Mouse (Mus musculus) B cell, adult 62 days (primary cell): Measurements from ENCODE around the gene Gm17019. TPM values are rescaled to one million over a fixed set of nuclear protein-coding genes. Genes with fewer than 3 reads are reported as not detected.

Experiments
- total RNA-seq: library from RNA; stranded (reverse); gene quantifications from 4 replicates; pipeline ENCODE4 v1.2.4, GENCODE M21; 2023

The Gm17019 gene
- not detected in 4 replicates for total RNA-seq

DNA sequence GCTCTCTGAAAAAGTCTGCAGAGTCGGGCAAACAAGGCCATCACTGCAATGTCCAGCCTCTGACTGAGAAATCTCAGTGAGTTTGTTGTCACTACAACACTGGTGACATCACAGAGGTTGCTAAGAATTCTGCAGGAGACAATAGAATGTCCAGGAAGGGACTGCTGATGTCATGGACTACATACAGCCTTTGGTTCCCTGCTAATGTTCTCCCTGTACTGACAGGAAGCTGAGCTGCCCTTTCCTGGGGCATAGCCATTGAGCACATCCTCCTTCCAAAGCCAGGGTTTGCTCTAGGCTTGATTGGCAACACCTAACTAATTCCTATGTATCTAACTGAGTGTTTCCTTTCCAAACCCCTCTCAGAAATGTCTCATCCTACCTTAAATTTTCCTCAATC is at the start of gene Gm17019:
TSS of gene Gm17019 (minus strand) at position 101 of the 400 bp plus-strand sequence.

Other genes starting within 250 kb of the Gm17019 start
- not detected in 4 replicates for gene Gm9758, start 118.1 kb downstream of the Gm17019 start, total RNA-seq
- not detected in 4 replicates for gene Speer4e, start 94.6 kb downstream of the Gm17019 start, total RNA-seq
- gene Gm10354, start 54.1 kb downstream of the Gm17019 start, total RNA-seq, result not detected in 4 replicates